ENCODE assay signal across 15 mouse cellular contexts in the genomic region with DNA sequence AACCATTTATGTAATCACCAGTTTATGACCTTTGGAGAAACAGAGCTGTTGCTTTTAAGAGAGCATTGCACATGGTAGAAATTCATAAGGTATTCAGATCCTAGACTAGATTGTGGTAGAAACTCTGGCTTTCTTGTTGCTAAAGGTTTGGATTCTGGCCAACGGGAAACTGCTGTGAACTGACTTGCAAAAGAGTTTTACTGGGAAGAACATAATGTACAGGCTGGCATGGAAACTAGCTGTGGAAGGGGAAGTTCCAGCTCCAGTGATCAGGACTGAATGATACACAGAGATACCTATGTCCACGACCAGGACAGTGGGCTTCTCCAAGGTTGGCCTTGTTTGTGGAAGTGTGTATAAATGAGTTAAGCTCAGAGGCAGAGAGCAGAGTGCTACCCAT.
A peak's percentile ranks its signal among the peaks of the same experiment; 100 is the strongest.
DNase-seq lines count a peak whose midpoint lies in the region; ATAC-seq and TF ChIP-seq lines count a peak whose summit lies in the region.
"Had no signal": no experiment of that assay in that cellular context is flagged by ENCODE, and none has a peak within 500 bp of the region (broad histone marks: within the 10 kb centered on the region; RNA-seq: fewer than 3 reads in every experiment).

No protein-coding gene starts in this region.

- no peak overlapping the region for H3K4me2 ChIP-seq in kidney, postnatal 0 days (ENCODE audit: low read length)
- no peak overlapping the region for H3K4me2 ChIP-seq in kidney, embryonic 14.5 days (replicated peaks; ENCODE audit: low read depth, low read length)
- no peak overlapping the region for H3K4me2 ChIP-seq in lung, embryonic 14.5 days
- H3K4me2 ChIP-seq: stomach, embryonic 15.5 days had no signal

- peak; percentile 6 for DNase-seq in kidney, postnatal 0 days (ENCODE audit: low spot score)
- peak; percentile 44 for DNase-seq in lung, embryonic 14.5 days
- no peak for DNase-seq in lung, postnatal 25 days (ENCODE audit: low spot score)
- DNase-seq in brain, embryonic 14.5 days (ENCODE audit: low read depth): peak; percentile 59
- peak; percentile 5 to 12 for DNase-seq in left cerebral cortex, postnatal 36 days (ENCODE audit: low spot score in 2 of 2)
- DNase-seq in gastrocnemius, postnatal 36 days: no peak
- DNase-seq in urinary bladder, adult 2 months (ENCODE audit: low spot score): no peak
- DNase-seq: cerebellum, adult 2 months; liver, postnatal 0 days; thymus, postnatal 25 days had no signal

- no peak overlapping the region for H3K4me3 ChIP-seq in kidney, postnatal 0 days (replicated peaks; ENCODE audit: low read depth, low read length)
- H3K4me3 ChIP-seq in kidney, embryonic 14.5 days (ENCODE audit: low read length): no peak overlapping the region
- no peak overlapping the region for H3K4me3 ChIP-seq in lung, embryonic 14.5 days (ENCODE audit: low read depth, low read length)
- H3K4me3 ChIP-seq: heart, embryonic 10.5 days; myocyte; stomach, embryonic 15.5 days had no signal

- no peak for ATAC-seq in kidney, postnatal 0 days (replicated peaks; ENCODE audit: low FRiP score, low read depth)
- no peak for ATAC-seq in kidney, embryonic 14.5 days (ENCODE audit: low FRiP score, low TSS enrichment)
- no peak for ATAC-seq in lung, embryonic 14.5 days (ENCODE audit: insufficient read depth)
- ATAC-seq: CD4-positive, CD25-positive, alpha-beta regulatory T cell, adult 4 months; liver, postnatal 0 days had no signal

- no peaks in the 10 kb centered on the region for H3K9me3 ChIP-seq in kidney, postnatal 0 days (replicated peaks; ENCODE audit: low read length)
- no peaks in the 10 kb centered on the region for H3K9me3 ChIP-seq in kidney, embryonic 14.5 days (ENCODE audit: control insufficient read depth, low read length)
- no peaks in the 10 kb centered on the region for H3K9me3 ChIP-seq in lung, embryonic 14.5 days (ENCODE audit: low read depth, low read length)
- H3K9me3 ChIP-seq: heart, embryonic 10.5 days; stomach, embryonic 15.5 days had no signal

- no peak for TF ChIP-seq CTCF in kidney, postnatal 0 days (IDR thresholded peaks at IDR 0.05; ENCODE audit: low read depth)
- TF ChIP-seq CTCF in lung, embryonic 14.5 days (IDR thresholded peaks at IDR 0.05; ENCODE audit: low read depth): no peak
- TF ChIP-seq CTCF in brain, embryonic 14.5 days (IDR thresholded peaks at IDR 0.05; ENCODE audit: borderline replicate concordance, extremely low read depth, insufficient read depth, insufficient read length): no peak

- intact Hi-C loops in left cerebral cortex, postnatal 36 days (cut with DNase I): no loop called here
- intact Hi-C loops in gastrocnemius, postnatal 36 days (cut with DNase I): no loop called here

- H3K27ac ChIP-seq in kidney, postnatal 0 days: no peak overlapping the region
- H3K27ac ChIP-seq in kidney, embryonic 14.5 days (ENCODE audit: low read depth, low read length): no peak overlapping the region
- no peak overlapping the region for H3K27ac ChIP-seq in lung, embryonic 14.5 days (ENCODE audit: low read depth)
- H3K27ac ChIP-seq: heart, embryonic 10.5 days; stomach, embryonic 15.5 days had no signal

- 57% methylated on average over 2 of the region's 2 CpGs for WGBS in kidney, postnatal 0 days
- WGBS in kidney, embryonic 14.5 days: 76% methylated on average over 2 of the region's 2 CpGs
- 57% methylated on average over 2 of the region's 2 CpGs for WGBS in lung, embryonic 14.5 days

- H3K9ac ChIP-seq in kidney, postnatal 0 days (ENCODE audit: low read depth, low read length): no peak overlapping the region
- H3K9ac ChIP-seq in kidney, embryonic 14.5 days (ENCODE audit: low read depth, low read length): no peak overlapping the region
- no peak overlapping the region for H3K9ac ChIP-seq in lung, embryonic 14.5 days
- H3K9ac ChIP-seq: liver, postnatal 0 days; stomach, embryonic 15.5 days had no signal

- no peaks in the 10 kb centered on the region for H3K36me3 ChIP-seq in kidney, postnatal 0 days (ENCODE audit: insufficient read depth, low read length)
- no peaks in the 10 kb centered on the region for H3K36me3 ChIP-seq in kidney, embryonic 14.5 days (ENCODE audit: control insufficient read depth, insufficient read depth, low read length)
- H3K36me3 ChIP-seq in lung, embryonic 14.5 days (ENCODE audit: insufficient read depth): no peaks in the 10 kb centered on the region
- H3K36me3 ChIP-seq: heart, embryonic 10.5 days; stomach, embryonic 15.5 days had no signal

- H3K27me3 ChIP-seq in kidney, postnatal 0 days (ENCODE audit: insufficient read depth, low read length): no peaks in the 10 kb centered on the region
- H3K27me3 ChIP-seq in kidney, embryonic 14.5 days (ENCODE audit: control insufficient read depth, insufficient read depth, low read length): no peaks in the 10 kb centered on the region
- no peaks in the 10 kb centered on the region for H3K27me3 ChIP-seq in lung, embryonic 14.5 days (ENCODE audit: insufficient read depth, low read length)
- H3K27me3 ChIP-seq: stomach, embryonic 15.5 days had no signal

- no peak for TF ChIP-seq POLR2A in brain, embryonic 14.5 days (IDR thresholded peaks at IDR 0.05; ENCODE audit: borderline replicate concordance, extremely low read depth, insufficient read depth, insufficient read length, poor library complexity, severe bottlenecking)

- no peaks in the 10 kb centered on the region for H3K4me1 ChIP-seq in kidney, postnatal 0 days (replicated peaks; ENCODE audit: insufficient read depth, low read length)
- no peaks in the 10 kb centered on the region for H3K4me1 ChIP-seq in kidney, embryonic 14.5 days (ENCODE audit: control insufficient read depth, insufficient read depth, low read length)
- no peaks in the 10 kb centered on the region for H3K4me1 ChIP-seq in lung, embryonic 14.5 days (ENCODE audit: insufficient read depth)
- H3K4me1 ChIP-seq: heart, embryonic 10.5 days; stomach, embryonic 15.5 days had no signal

Comparison
In these comparisons a context has a peak if more than half of its experiments do, and no peak if none do; other contexts are left out.
1. DNase-seq: peak in kidney, postnatal 0 days (single experiment), lung, embryonic 14.5 days (single experiment), brain, embryonic 14.5 days (single experiment) and left cerebral cortex, postnatal 36 days (2 of 2); none in lung, postnatal 25 days (single experiment), gastrocnemius, postnatal 36 days (0 of 2) and urinary bladder, adult 2 months (single experiment).